Mouse (Mus musculus): ENCODE measurements around the gene Ascl2. TPM values are rescaled to one million over a fixed set of nuclear protein-coding genes. Genes with fewer than 3 reads are reported as not detected.

Gene Ascl2
- polyA plus RNA-seq (2012; rRNA removed), result 0.85 and 0.86 TPM in 2 replicates

GRCm38 (mm10) chr7:142968809-142969511 is at the start of gene Ascl2:
TSS of gene Ascl2 (minus strand) at chr7:142969264.

GRCm38 (mm10) chr7:143004727-143005343 is 35.8 kb upstream of the Ascl2 start, which contains the start of gene Tspan32:
TSS of gene Tspan32 (plus strand) at chr7:143005046.

GRCm38 (mm10) chr7:142931028-142931427 is 38.0 kb downstream of the Ascl2 start, which contains the start of gene Th:
TSS of gene Th (minus strand) at chr7:142931128.

Other genes with a start within 250 kb of the Ascl2 start
- gene Ins2, start 225.9 kb downstream of the Ascl2 start, polyA plus RNA-seq (2012; rRNA removed), result 0.66 TPM in 1 of 2 replicates, not detected in the other
- gene Th, start 38.1 kb downstream of the Ascl2 start, polyA plus RNA-seq (2012; rRNA removed), result 10.5 and 12.4 TPM in 2 replicates
- 0.25 and 0.39 TPM in 2 replicates for gene Tspan32, start 35.8 kb upstream of the Ascl2 start, polyA plus RNA-seq (2012; rRNA removed)
- 268 and 280 TPM in 2 replicates for gene Cd81, start 83.5 kb upstream of the Ascl2 start, polyA plus RNA-seq (2012; rRNA removed)
- gene Tssc4, start 100.0 kb upstream of the Ascl2 start, polyA plus RNA-seq (2012; rRNA removed), result 103 and 106 TPM in 2 replicates
- gene Trpm5, start 125.4 kb upstream of the Ascl2 start, polyA plus RNA-seq (2012; rRNA removed), result 1.0 and 2.6 TPM in 2 replicates
- gene Kcnq1, start 137.1 kb upstream of the Ascl2 start, polyA plus RNA-seq (2012; rRNA removed), result 1.1 and 1.4 TPM in 2 replicates